Mouse (Mus musculus) MEL-GATA-1-ER (cell line): ENCODE measurements at regions not wholly inside any gene's neighbourhood (a gene's known extent, or its start where the extent isn't known, plus 50 kb on each side); places are given as distances from the start of the nearest gene placed in this dataset.
A peak's percentile ranks its signal among the peaks of the same experiment; 100 is the strongest.

Experiments used
- DNase-seq: peaks from one replicate; pipeline ENCODE4 v3.0.0-alpha.2; 2012; ENCODE audit warnings: low read depth; ENCODE audit errors: extremely low read depth

- no peak for DNase-seq
Measured at GRCm38 (mm10) chr14:71231223-71231815, 631.7 kb upstream of the Fam160b2 start.

- no peak for DNase-seq
Measured at GRCm38 (mm10) chr14:71230484-71231188, 631.0 kb upstream of the Fam160b2 start.

GRCm38 (mm10) chr14:71229955-71230354 lies 630.3 kb upstream of the Fam160b2 start:
- DNase-seq, result peak; percentile 41

- DNase-seq, result no peak
Measured at GRCm38 (mm10) chr14:71228894-71229446, 629.3 kb upstream of the Fam160b2 start.

- DNase-seq, result peak; percentile 85
Measured at GRCm38 (mm10) chr14:71217041-71217440, 617.4 kb upstream of the Fam160b2 start.

- peak; percentile 80 for DNase-seq
Measured at GRCm38 (mm10) chr14:71211359-71211978, 611.8 kb upstream of the Fam160b2 start.

- no peak for DNase-seq
Measured at GRCm38 (mm10) chr14:71203459-71203858, 603.8 kb upstream of the Fam160b2 start.

- DNase-seq, result peak; percentile 90
Measured at GRCm38 (mm10) chr14:71200917-71201316, 601.3 kb upstream of the Fam160b2 start.

GRCm38 (mm10) chr14:71199178-71199879 lies 599.7 kb upstream of the Fam160b2 start:
- peak; percentile 90 for DNase-seq

GRCm38 (mm10) chr14:71194219-71194618 lies 594.6 kb upstream of the Fam160b2 start:
- DNase-seq, result no peak

GRCm38 (mm10) chr14:71192486-71192885 lies 592.9 kb upstream of the Fam160b2 start:
- no peak for DNase-seq

GRCm38 (mm10) chr14:71189360-71189759 lies 589.7 kb upstream of the Fam160b2 start:
- DNase-seq, result no peak

GRCm38 (mm10) chr14:71177341-71177740 lies 577.7 kb upstream of the Fam160b2 start:
- no peak for DNase-seq

GRCm38 (mm10) chr14:71174175-71174574 lies 574.5 kb upstream of the Fam160b2 start:
- no peak for DNase-seq

- no peak for DNase-seq
Measured at GRCm38 (mm10) chr14:71159556-71159955, 559.9 kb upstream of the Fam160b2 start.

- DNase-seq, result no peak
Measured at GRCm38 (mm10) chr14:71142465-71142864, 542.8 kb upstream of the Fam160b2 start.

- DNase-seq, result no peak
Measured at GRCm38 (mm10) chr14:71129771-71130211, 530.2 kb upstream of the Fam160b2 start.

GRCm38 (mm10) chr14:71128495-71128894 lies 528.9 kb upstream of the Fam160b2 start:
- DNase-seq, result no peak

GRCm38 (mm10) chr14:71118681-71119080 lies 519.0 kb upstream of the Fam160b2 start:
- no peak for DNase-seq

- DNase-seq, result no peak
Measured at GRCm38 (mm10) chr14:71115798-71116432, 516.3 kb upstream of the Fam160b2 start.
